Mouse (Mus musculus) left cerebral cortex, adult 18-20 months (tissue): ENCODE data around the gene Emg1. TPM values are rescaled to one million over a fixed set of nuclear protein-coding genes. Genes with fewer than 3 reads are reported as not detected.
"Not testable (repeated sequence)": the region's sequence is repeated elsewhere in the genome, so short reads cannot be mapped to it uniquely, and the experiment has no call there.

Experiments used
- DNase-seq, 2 experiments: peaks; one replicate each; pipeline ENCODE4 v3.0.0; 2021 to 2022; ENCODE audit warnings: low spot score in 2 of 2, mixed read lengths in 1 of 2
- total RNA-seq, 2 experiments: library from RNA; stranded (reverse); gene quantifications; 2 replicates each; pipeline ENCODE4 v1.2.3; 2021

The Emg1 gene
- total RNA-seq, 2 experiments from 2014 or later = 45.7 to 49.1 TPM

DNA sequence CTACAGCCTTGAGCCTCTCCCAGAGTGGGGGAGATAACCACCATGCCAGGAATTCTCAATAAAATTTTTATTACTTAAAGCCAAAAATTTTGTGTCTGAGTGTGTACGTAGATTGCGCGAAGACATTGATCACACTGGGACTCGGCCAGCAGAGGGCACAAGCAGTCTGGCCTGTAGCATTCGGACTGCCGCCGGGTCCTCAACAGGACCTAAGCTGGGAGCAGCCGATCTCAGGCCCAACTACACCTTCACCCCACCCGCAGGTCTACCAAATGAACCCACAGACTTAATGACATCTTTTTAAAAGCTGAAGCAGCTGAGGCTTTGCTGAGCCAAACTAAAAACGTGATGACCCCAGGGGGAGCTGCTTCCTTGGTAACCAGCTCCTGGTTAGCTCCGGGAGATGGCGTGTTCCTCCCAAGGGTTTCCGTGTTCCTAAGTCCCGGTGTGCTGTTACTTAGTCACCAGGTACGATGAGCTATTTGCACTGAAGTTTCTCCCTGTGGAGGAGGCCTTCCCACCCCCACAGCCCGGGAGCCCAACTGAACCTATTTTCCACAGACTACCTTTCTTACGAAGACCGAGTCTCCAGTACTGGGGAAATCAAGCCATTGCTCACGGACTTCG, 5.0 kb upstream of the Emg1 start:
- DNase-seq = peak in 1 of 2 experiments; percentile 36

- DNase-seq = no peak
These were observed 940 bp upstream of the Emg1 start for GRCm38 (mm10) chr6:124712918-124713317.

DNA sequence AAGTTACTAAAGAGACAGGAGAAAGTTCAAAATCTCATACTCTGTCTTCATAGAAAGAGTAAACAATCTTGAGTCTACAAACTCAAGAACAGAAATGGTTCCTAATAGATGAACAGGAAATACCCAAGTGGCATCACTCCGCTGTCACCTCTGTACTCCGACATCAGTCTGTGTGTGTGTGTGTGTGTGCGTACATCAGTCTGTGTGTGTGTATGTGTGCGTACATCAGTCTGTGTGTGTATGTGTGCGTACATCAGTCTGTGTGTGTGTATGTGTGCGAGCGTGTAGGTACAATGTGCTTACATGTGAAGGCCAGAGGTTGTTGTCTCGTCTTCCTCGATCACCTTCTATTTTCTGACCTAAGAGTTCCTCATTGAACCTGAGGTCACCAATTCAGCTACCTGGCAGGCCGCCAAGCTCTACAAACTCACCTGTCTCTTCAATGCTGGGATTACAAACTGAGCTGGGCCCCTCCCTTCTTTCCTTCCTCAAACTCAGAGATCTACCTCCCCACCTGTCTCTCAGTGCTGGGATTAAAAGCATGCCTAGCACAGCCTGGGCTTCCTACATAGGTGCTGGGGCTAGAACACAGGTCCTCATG, 3.6 kb downstream of the Emg1 start:
- no peak for DNase-seq

GRCm38 (mm10) chr6:124706061-124706627, 5.8 kb downstream of the Emg1 start:
- DNase-seq = no peak

- no peak for DNase-seq
These were observed 7.6 kb downstream of the Emg1 start for GRCm38 (mm10) chr6:124704417-124704816.

DNA sequence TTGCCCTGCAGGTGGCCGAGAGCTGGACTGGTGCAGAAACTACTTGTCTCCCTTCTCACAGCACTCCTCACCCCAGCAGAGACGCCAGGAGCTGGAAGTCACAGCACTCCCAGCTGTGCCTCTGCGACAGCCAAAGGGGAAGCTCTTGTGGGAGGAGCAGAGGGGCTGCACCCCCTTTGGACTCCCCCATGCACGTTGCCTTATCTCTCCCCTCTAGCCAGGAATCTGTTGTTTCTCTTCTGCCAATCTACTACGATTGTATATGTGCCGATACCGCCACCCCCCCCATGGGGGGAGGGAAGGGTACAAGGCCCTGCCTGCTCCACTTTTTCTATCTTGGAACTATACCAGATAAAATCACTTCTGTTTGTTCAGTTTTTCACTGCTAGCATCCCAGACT, 8.2 kb downstream of the Emg1 start:
- no peak for DNase-seq

DNA sequence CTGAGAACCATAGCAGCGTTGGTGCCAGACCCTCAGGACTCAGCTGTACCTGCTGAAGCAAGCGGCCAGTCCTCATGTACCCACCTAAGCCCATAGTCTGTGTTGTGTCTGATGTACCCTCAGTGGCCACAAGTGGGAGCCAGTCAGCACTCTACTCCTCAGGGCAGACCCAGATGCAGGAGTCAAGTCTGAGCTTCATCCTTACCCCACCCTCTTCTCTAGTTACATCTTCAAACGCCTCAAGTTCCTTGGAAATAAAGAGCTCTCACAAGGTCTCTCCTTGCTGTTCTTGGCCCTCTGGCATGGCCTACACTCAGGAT, 9.2 kb downstream of the Emg1 start:
- peak; percentile 71 to 75 for DNase-seq

- DNase-seq = no peak
These were observed 9.7 kb downstream of the Emg1 start for GRCm38 (mm10) chr6:124702102-124702783.

GRCm38 (mm10) chr6:124701338-124701737, 10.6 kb downstream of the Emg1 start:
- DNase-seq = no peak

- peak; percentile 54 to 70 for DNase-seq
These were observed 11.9 kb downstream of the Emg1 start for GRCm38 (mm10) chr6:124699962-124700610.

DNA sequence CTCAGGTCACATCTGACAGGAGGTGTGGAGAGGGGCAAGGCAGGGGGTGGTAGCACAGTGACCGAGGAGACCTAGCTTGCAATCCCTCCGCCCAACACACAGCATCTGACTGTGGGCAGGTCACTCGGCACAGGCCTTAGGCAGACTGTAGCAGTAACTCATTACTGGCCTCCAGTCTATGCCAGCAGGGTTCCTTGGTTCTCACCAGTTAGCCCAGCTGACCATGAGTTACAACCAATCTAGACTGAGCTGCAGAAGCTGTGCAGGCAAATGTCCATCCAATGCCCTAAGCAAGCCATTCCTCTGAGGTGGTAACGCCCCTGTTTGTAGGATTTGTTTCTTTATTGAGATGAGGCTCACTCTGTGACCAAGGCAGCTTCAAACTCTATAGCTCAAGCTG, 12.6 kb downstream of the Emg1 start:
- no peak for DNase-seq

DNA sequence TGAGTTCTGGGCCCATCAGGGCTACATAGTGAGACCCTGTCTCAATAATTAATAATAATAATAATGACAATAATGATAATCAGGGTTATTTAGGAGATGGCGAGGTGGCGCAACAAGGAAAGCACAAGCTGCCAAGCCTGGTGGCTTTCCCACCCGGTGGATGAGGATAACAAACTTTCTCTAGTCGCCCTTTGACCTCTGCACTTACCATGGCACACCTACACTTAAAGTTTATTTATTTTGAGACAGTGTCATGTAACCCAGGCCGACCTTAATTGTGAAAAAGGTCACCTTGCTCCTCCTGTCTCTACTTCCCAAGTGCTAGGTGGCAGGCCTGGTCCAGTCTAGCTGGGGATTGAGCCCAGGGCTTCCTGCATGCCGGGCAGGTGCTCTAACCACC, 13.2 kb downstream of the Emg1 start:
- no peak for DNase-seq

DNA sequence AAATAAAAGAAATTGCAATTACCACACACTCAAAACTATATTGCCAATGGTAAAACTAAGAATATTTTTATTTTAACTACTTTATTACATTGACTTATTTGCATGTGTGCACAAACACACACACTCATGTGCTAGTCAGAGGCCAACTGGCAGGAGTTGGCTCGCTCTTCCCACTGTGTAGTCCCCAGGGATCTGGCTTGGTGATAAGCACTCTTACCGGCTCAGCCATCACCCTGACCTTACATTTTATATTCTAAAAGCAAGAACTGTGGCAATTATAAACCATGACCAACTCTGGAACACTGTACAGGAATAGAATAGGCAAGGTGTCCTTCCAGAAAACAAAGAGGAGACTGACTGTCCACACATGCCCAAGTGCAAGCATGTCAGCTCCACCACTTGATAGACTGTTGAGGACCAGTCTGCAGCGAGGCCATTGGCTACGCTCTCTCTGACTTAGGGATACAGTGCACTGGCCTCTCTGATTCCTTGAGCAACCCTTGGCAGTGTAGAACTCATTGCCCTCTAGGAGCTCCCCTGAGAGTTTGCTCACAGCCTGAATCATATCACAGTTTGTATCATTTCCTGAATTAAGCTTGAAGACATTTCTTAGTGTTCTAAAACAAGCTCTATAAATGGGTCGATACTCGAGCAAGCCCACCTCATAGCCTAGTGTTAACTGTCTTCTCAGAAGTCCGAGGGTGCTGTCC, 15.4 kb downstream of the Emg1 start:
- no peak for DNase-seq

DNA sequence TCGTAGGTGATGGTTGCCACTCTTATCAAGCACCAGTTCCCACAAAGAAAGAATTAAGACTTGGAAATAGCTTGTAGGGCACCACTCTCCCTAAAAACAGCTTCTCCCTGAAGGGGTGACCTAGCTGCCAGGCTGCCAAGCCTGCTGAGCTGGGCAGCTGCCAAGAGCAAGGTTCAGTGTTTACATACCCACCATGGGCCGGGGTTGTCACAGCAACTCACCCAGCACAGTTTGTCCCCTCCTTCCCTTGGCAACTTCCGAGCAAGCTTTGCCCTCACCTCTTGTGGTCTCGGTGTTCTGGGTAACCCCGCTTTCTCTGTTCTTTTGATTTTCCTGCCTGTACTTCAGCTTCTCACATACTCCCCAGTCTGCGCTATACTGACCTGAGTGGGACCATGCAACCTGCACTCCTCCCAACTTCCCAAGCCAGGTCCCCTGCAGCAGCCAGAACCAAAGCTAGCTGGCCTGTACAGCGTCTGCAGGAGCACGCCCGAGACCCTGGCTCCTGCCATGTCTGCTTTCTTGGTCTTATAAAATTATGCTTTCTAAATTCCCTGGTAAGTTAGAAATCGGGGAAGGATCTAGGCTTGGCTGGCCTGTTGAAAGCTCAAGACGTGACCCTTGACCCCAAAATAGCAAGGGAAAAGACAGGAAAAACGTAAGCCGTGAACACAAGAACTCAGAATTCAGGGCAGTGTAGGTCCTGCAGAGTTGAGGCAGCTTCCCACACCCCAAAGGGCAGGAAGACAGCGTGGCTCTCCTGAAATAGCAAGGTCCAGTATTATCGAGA, 17.6 kb downstream of the Emg1 start:
- DNase-seq = peak; percentile 22 to 37

- no peak for DNase-seq
These were observed 18.6 kb downstream of the Emg1 start for GRCm38 (mm10) chr6:124693243-124693981.

DNA sequence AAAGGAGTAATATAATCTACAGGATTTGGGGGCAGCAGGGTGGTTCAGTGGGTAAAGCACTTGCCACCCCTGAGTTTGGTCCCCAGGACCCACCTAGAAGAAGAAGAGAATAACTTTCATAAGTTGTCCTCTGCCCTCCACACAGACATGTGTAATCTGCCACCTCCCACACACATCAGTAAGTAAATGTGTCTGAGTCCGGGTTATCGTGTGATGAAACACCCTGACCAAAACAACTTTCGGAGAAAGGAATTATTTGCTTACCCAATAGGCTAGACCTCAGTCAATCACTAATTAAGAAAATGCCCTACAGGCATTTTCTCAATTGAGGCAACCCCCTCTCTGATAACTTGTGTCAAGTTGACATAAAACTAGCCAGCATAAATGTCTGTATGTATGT, 21.5 kb downstream of the Emg1 start:
- DNase-seq = no peak

- no peak for DNase-seq
These were observed 23.0 kb downstream of the Emg1 start for GRCm38 (mm10) chr6:124689011-124689410.

DNA sequence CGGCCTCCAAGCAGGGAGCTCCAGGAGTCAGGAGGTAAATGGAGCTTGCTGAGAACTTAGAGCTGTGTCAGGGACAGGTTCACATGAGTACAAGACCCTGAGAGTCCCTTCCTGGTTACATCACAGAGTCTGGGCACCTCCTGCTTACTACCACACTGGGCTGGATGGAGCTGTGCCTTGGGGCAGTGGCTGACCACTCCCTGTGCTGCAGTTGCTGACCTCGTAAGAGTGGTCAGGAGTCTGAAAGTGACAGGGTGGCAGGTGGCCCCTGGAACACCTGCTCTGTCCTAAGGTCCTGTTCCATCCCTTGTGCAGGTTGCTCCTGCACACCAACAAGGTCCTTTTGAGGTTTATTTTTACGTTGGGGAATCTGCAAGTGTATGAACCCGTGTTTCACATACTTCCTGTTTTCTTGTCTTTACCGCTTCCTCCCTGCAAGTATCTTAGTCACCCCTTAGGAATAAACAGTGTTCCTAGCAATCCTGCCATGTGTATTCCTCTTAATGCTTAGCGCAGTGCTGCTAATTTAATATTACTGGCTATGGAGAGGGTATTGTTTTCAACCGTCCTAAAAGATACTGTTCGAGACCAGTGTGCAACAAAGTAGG, 23.7 kb downstream of the Emg1 start:
- no peak for DNase-seq

GRCm38 (mm10) chr6:124686644-124687043, 25.3 kb downstream of the Emg1 start:
- DNase-seq = not testable (repeated sequence)
